Mouse (Mus musculus) T-helper 2 cell (primary cell): ENCODE measurements at regions not wholly inside any gene's neighbourhood (a gene's known extent, or its start where the extent isn't known, plus 50 kb on each side); places are given as distances from the start of the nearest gene placed in this dataset.

ENCODE experiments used
- in situ Hi-C: fragments of 300-600 bp; cut with MboI, MseI; formaldehyde crosslinking; loops from one replicate; pipeline ENCODE4 v1.15.1; 2025; ENCODE audit warnings: high pct_unique_total_duplicates

- in situ Hi-C loops: no loop called here
Measured at GRCm38 (mm10) chr12:21481644-21482043, 64.2 kb upstream of the Ywhaq start.

GRCm38 (mm10) chr12:21480226-21480625 is 62.8 kb upstream of the Ywhaq start:
- in situ Hi-C loops: no loop called here

DNA sequence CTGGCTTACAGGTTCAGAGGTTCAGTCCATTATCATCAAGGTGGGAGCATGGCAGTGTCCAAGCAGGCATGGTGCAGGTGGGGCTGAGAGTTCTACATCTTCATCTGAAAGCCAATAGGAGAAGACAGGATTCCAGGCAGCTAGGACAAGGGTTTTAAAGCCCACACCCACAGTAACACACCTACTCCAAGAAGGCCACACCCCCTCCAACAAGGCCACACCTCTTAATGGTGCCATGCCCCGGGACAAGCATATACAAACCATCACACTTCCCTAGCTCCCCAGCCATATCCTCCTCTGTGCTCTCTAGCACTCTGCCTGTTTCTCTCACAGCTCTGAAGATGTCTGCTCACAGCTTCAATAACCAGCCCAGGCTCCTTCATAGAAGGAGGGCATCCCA is 61.8 kb upstream of the Ywhaq start:
- in situ Hi-C loops: no loop called here

GRCm38 (mm10) chr12:21476516-21476915 is 59.1 kb upstream of the Ywhaq start:
- in situ Hi-C loops: no loop called here

GRCm38 (mm10) chr12:21472951-21473710 is 55.7 kb upstream of the Ywhaq start:
- in situ Hi-C loops: no loop called here

GRCm38 (mm10) chr12:21472487-21472886 is 55.0 kb upstream of the Ywhaq start:
- in situ Hi-C loops: no loop called here

- in situ Hi-C loops: no loop called here
Measured at GRCm38 (mm10) chr12:21471986-21472385, 54.5 kb upstream of the Ywhaq start.

GRCm38 (mm10) chr12:21470286-21470685 is 52.8 kb upstream of the Ywhaq start:
- in situ Hi-C loops: no loop called here
